Mouse (Mus musculus): Measurements from ENCODE around the gene Crat.
"Not testable (repeated sequence)": the region's sequence is repeated elsewhere in the genome, so short reads cannot be mapped to it uniquely, and the experiment has no call there.

Gene Crat

GRCm38 (mm10) chr2:30440211-30440700, 24.6 kb upstream of the Crat start:
- DNase-seq: peak; percentile 60 to 72

- no peak for DNase-seq
These were observed 24.0 kb upstream of the Crat start for GRCm38 (mm10) chr2:30439631-30440030.

DNA sequence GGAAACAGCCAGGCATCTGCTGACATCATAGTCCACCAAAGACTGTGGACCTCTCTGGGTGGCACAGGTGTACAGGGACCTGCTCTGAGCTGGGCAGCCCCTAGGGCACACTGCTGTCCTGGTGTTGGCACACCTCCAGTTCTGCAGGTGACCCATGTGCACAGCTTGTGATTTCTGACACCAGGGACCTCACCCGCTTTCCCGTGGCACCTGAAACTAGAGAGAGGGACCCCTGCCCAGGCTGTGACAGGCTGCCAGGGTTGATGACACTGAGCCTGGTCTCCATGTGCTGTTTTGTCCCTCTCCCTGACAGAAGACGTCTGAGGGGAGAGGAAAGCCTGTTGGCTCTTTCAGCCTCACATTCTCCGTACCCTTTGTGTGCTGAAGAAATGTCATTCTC, 22.2 kb upstream of the Crat start:
- DNase-seq: no peak

- no peak for DNase-seq
These were observed 21.2 kb upstream of the Crat start for GRCm38 (mm10) chr2:30436809-30437208.

GRCm38 (mm10) chr2:30436156-30436545, 20.5 kb upstream of the Crat start:
- DNase-seq: peak; percentile 85 to 89

DNA sequence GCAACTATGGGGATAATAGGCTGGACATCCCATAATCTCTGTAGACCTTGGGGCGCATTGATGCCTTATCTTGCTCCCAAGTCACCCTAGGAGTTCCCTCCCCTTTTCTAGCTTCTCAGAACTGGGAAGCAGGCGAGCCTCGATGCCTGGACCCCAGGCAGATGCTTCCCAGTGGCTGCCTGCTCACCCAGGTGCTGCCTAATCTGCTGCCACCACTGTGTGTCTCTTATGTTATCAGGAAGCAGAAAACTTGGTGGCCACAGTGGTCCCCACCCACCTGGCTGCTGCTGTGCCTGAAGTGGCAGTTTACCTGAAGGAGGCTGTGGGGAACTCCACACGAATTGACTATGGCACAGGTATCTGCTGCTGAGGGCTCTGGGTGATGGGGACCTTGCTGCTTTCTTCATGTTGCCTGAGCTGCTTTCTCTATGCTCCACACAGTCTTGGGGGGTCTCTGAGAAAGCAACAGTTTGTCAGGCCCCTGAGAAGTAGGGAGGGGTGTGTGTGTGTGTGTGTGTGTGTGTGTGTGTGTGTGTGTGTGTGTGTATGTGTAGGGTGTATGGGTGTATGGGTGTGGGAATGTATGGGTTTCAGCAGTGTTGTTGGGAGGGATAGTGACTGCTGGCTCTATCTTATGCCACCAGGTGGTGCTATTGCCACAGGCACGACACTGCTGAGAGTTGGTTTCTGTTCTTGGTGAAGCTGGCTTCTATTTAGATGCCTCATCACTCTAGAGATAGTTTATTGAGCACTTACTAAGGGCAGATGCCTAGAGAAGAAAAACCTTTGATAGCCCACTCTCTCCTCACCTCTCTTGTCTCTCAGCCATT, 19.9 kb upstream of the Crat start:
- DNase-seq: peak; percentile 70 to 81

- DNase-seq: peak in 1 of 2 experiments; percentile 60
These were observed 13.5 kb upstream of the Crat start for GRCm38 (mm10) chr2:30429156-30429555.

- DNase-seq: no peak
These were observed 5.8 kb upstream of the Crat start for GRCm38 (mm10) chr2:30421432-30421831.

DNA sequence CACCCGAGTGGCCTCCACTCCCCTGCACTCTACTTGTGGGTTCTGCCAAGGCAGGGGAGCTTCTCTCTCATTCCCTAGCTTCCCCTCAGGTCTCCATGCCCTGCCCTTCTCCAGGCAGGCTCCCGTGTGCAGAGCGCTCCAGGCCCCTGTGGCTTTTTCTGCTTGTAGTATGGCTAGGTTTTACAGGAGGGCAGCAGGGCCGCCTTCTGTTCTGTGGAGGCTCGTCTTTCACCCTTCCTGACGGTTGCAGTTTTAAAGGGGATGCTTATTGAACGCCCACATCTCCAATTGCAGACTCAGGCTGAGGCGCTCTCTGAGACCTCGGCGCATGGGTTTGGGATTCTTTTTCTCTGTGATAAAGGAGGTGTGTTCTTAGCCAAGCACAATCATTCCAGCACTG, 3.5 kb upstream of the Crat start:
- no peak for DNase-seq

DNA sequence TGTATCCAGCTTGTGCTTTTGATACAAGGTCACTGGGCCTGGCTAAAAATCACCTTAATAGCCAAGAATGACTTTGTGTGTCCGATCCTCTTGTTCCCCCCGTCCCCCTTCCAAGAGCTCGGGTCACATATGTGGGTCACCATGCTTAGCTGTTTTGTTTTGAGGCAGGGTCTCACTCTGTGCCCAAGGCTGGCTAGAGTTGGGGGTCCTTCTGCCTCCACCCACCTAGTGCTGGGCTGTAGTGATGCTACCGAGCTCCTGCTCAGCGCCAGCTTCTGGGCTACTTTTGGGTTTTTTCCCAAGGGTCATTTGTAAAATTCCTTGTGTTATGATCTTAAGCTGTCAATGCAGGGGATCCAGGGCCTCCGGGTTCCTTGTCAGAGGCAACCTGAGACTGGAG, 2.6 kb upstream of the Crat start:
- DNase-seq: no peak

DNA sequence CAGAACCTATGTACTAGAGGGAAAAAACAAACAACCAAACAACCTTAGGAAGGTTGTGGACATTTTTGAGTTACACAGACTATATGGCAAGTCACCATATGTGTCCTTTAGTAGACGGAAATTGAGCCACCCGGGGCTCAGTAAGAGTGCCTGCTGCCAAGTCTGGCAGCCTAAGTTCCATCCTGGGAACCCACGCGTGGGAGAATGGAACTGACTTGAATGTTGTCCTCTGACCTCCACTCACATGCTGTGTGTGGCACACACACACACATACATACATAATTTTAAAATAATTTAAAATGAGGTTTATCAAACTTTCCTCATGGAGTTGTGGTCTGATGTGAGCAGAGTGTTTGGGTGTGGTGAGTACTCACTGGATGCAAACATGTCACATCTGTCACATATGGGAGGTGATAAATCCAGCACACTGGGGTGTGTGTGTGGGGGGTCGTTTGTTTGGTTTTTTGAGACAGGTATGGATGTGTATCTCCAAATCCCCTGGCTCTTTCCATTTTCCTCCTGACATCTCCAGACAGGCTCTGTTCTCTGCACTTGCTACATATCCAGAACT, 2.1 kb upstream of the Crat start:
- DNase-seq: no peak

DNA sequence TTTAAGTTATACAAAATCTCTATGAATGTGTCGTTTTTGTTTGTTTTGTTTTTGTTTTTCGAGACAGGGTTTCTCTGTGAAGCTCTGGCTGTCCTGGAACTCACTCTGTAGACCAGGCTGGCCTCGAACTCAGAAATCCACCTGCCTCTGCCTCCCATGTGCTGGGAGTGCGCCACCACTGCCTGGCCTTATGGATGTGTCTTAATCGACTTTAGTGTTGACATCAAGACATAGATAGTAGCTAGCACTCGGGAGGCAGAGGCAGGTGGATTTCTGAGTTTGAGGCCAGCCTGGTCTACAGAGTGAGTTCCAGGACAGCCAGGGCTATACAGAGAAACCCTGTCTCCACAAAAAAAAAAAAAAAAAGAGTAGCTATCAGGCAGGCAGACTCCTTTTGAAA, 1.5 kb upstream of the Crat start:
- DNase-seq: not testable (repeated sequence)

DNA sequence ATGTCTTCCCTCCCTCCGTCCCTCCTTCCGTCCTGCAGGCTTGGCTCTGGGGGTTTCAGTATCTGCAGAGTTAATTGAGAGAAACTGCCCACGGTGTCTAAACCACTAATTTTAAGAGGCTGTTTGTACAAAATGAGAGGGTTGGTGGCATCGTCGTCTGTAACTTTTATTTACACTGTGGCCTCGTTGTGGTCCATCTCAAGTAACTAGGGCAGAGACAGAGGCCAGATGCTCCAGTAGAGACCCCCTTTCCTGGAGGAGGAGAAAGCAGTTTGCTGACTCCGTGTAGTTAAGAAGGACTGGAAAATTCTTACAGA, 994 bp upstream of the Crat start:
- no peak for DNase-seq

GRCm38 (mm10) chr2:30415936-30416648, 479 bp upstream of the Crat start, which contains the start of gene Ptpa:
Gene Ptpa (plus strand): TSS chr2:30416039.
- peak; percentile 94 to 95 for DNase-seq

DNA sequence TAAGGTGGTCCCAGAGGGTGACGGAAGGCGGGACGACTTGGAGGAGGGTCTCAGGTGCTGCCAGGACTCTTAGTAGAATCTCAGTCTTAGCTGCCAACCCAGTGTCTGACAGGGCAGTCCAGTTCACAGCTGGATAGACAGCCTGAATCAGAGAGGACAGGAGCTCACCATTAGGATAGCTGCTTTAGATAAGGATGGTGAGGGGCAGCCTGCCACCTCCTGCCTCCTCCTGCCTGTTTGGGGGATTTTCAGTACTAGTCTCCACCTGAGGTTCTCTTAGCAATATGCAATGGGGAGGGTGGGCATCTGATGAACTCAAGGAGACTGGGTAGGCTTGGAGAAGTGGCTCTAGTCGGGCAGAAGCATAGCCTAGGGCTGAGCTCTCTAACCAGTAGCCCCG, 932 bp downstream of the Crat start:
- DNase-seq: no peak

GRCm38 (mm10) chr2:30414101-30414500, 1.5 kb downstream of the Crat start:
- DNase-seq: peak in 1 of 2 experiments; percentile 40

DNA sequence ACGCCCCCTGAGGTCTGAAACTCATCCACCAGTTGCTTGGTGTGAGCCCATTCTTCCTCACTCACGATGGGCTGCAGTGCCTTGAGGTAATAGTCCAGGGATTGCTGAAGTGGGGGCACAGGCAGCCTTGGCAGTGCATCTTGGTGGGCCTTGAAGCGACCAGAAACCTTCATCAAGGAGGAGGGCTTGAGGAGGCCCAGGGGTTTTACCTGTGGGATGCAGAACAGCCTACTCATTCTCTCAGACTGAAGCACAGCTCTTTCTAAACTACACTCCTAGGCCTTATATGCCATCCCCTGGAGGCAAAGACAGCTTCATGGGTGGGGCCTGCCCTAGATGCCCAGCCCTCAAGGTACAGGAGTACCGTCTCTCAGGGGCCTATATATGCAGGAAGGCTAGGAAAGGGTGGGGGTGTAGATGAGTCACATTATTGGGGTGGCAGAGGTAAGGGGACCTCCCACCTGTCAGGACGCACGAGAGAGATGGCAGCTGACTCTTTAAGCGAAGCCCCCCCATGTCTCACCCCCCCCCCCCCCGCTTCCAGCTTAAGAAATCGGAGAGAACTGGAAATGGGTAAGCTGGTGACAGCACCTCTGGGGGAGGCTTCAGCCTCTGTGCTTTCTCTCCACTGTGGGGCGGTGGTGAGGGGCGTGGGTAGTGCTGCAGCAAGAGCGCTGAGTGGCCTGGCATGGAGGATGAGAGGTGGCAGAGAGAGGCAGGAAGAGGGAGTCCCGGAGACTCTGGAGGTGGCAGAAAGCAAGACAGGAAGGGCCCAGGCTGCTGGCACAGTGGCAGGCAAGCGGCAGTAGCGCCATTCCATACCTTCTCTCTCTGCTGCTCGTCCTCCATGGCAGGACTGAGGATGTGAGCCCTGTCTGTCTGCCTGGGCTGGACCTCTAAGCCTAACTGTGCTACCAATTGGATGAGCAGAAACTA, 2.3 kb downstream of the Crat start:
- DNase-seq: peak in 1 of 2 experiments; percentile 56

DNA sequence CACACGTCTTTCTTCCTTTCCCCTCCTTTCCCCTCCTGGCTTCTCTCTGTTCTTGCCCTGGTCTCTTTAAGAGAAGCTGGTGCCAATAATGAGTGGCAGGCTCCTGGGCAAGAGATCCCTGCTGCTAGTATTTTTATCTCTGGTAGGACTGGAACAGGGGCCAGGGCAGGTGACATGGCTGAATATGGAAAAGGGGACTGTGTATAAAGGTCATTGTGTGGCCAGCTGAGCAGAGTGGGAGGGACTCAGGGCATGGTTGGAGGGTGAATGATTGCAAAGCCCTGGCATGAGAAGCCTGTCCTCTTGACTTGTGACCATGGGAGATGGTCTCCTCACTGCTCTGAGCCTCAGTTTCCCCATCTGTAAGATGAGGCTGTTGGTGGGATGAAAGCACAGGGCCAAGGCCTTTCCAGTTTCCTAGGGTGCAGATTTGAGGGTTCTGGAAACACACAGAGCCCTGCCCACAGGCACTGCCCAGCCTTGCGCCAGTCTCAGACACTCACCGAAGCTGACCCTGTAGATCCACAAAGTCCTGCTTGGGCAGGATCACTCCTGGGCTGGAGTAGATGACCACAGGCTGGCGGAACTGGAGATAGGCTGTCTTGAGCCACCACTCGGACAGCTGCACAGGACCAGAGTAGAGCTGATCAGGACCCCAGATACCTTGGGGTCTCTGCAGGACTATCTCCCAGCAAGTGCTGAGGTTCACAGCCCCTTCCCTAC, 6.0 kb downstream of the Crat start:
- peak; percentile 66 to 89 for DNase-seq

DNA sequence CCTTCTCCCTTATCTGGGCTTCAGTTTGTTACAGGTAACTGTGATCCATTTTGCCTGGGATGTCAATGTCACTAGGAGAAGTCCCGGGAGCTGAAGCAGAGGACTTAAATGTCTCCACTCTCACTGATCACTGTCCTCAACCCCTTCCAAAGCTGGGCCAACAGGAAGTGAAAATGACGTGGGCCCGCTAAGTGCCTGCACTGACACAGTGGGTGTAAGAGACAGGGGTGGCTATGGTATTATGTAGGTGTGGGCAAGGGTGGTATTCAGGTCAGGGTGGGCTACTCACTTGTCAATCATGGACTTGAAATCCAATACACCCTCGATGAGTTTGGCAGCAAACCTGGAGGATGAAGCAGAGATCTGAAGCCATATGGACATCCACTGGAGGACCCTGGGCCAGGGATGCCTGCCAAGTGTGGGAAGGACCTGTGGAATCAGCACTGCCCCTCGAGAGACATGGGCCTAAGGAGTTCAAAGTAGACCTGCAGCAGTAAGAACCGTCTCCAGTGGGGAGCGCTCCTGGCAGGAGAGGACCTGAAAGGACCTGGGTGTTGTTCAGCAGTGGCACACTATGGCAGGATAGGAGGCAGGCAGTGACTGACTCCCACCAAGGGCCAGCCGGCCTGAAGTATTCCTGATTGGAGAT, 7.0 kb downstream of the Crat start:
- peak in 1 of 2 experiments; percentile 41 for DNase-seq

DNA sequence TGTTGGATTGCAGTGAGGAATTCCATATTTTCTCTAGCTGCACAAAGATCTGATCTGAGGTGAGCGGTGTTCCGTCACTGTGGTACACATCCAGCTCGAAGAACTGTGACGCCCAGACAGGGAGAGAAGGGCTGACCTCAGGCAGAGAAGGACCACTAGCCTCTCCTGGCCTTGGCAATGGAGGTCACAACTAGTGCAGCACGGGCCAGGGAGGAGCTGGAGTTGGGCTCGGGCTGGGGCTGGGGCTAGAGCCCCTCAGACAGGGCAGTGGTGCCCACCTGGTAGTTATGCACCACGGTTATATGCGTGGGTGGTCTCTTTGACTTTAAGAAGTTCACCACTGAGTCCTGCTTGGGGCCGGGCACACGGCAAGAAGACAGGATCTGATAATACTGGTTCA, 7.8 kb downstream of the Crat start:
- DNase-seq: no peak

GRCm38 (mm10) chr2:30407221-30407620, 8.4 kb downstream of the Crat start:
- no peak for DNase-seq
